Mouse (Mus musculus): ENCODE measurements at regions not wholly inside any gene's neighbourhood (a gene's known extent, or its start where the extent isn't known, plus 50 kb on each side); places are given as distances from the start of the nearest gene placed in this dataset.

- H3K4me1 ChIP-seq (replicated peaks; ENCODE audit: control insufficient read depth in 2 of 2, insufficient read depth in 2 of 2, low read length in 1 of 2): no peaks in the 10 kb centered on the region
- no peaks in the 10 kb centered on the region for H3K9me3 ChIP-seq (ENCODE audit: control insufficient read depth, low read length)
- H3K27me3 ChIP-seq (ENCODE audit: control insufficient read depth, insufficient read depth, low read length): no peaks in the 10 kb centered on the region
- H3K27ac ChIP-seq: no peak overlapping the region
- H3K4me3 ChIP-seq (ENCODE audit: insufficient read depth in 1 of 2, low read depth in 2 of 2, low read length in 2 of 2): no peak overlapping the region
- WGBS (ENCODE audit: insufficient replicate concordance): 51% methylated on average over 5 of the region's 5 CpGs
- no peaks in the 10 kb centered on the region for H3K36me3 ChIP-seq (replicated peaks; ENCODE audit: control insufficient read depth, insufficient read depth, low read depth)
- DNase-seq (ENCODE audit: low read depth in 3 of 3, low spot score in 3 of 3) (no peak), ATAC-seq (ENCODE audit: insufficient read depth) (no peak)
- no peak overlapping the region for H3K9ac ChIP-seq (replicated peaks)
- no peak for TF ChIP-seq CTCF (IDR thresholded peaks at IDR 0.05; ENCODE audit: low read depth)
- TF ChIP-seq EP300 (IDR thresholded peaks at IDR 0.05; ENCODE audit: low read depth): no peak
- no peak overlapping the region for H3K4me2 ChIP-seq (ENCODE audit: low read depth)
These were observed 215.9 kb upstream of the Sall1 start for GRCm38 (mm10) chr8:89259881-89260280.

- Histone ChIP-seq H3K27me3 (ENCODE audit: control insufficient read depth, insufficient read depth, low read length) (peaks cover 3% of the 10 kb centered on the region; the same call in 1 of the 2 replicates), H3K9me3 (ENCODE audit: control insufficient read depth, low read length) (no peaks in the 10 kb centered on the region), H3K9ac (replicated peaks) (no peak overlapping the region), H3K4me3 (ENCODE audit: insufficient read depth in 1 of 2, low read depth in 2 of 2, low read length in 2 of 2) (no peak overlapping the region), H3K36me3 (replicated peaks; ENCODE audit: control insufficient read depth, insufficient read depth, low read depth) (no peaks in the 10 kb centered on the region), H3K27ac (no peak overlapping the region), H3K4me2 (ENCODE audit: low read depth) (no peak overlapping the region), H3K4me1 (replicated peaks; ENCODE audit: control insufficient read depth in 2 of 2, insufficient read depth in 2 of 2, low read length in 1 of 2) (no peaks in the 10 kb centered on the region)
- 57% methylated on average over 4 of the region's 4 CpGs for WGBS (ENCODE audit: insufficient replicate concordance)
- TF ChIP-seq CTCF (IDR thresholded peaks at IDR 0.05; ENCODE audit: low read depth): no peak
- no peak for TF ChIP-seq EP300 (IDR thresholded peaks at IDR 0.05; ENCODE audit: low read depth)
- DNase-seq (ENCODE audit: low read depth in 3 of 3, low spot score in 3 of 3) (no peak), ATAC-seq (ENCODE audit: insufficient read depth) (no peak)
These were observed 202.4 kb upstream of the Sall1 start for GRCm38 (mm10) chr8:89246342-89246741.

- WGBS (ENCODE audit: insufficient replicate concordance): 24% methylated on average over 25 of the region's 25 CpGs
- H3K4me1 ChIP-seq (replicated peaks; ENCODE audit: control insufficient read depth in 2 of 2, insufficient read depth in 2 of 2, low read length in 1 of 2): no peaks in the 10 kb centered on the region
- no peak overlapping the region for H3K27ac ChIP-seq
- no peak overlapping the region for H3K9ac ChIP-seq (replicated peaks)
- no peak overlapping the region for H3K4me2 ChIP-seq (ENCODE audit: low read depth)
- no peak overlapping the region for H3K4me3 ChIP-seq (ENCODE audit: insufficient read depth in 1 of 2, low read depth in 2 of 2, low read length in 2 of 2)
- peaks cover 3% of the 10 kb centered on the region; the same call in 1 of the 2 replicates for H3K27me3 ChIP-seq (ENCODE audit: control insufficient read depth, insufficient read depth, low read length)
- DNase-seq (ENCODE audit: low read depth in 3 of 3, low spot score in 3 of 3) (no peak), ATAC-seq (ENCODE audit: insufficient read depth) (no peak)
- H3K9me3 ChIP-seq (ENCODE audit: control insufficient read depth, low read length): no peaks in the 10 kb centered on the region
- TF ChIP-seq CTCF (IDR thresholded peaks at IDR 0.05; ENCODE audit: low read depth) (no peak), EP300 (IDR thresholded peaks at IDR 0.05; ENCODE audit: low read depth) (no peak)
- no peaks in the 10 kb centered on the region for H3K36me3 ChIP-seq (replicated peaks; ENCODE audit: control insufficient read depth, insufficient read depth, low read depth)
These were observed 201.3 kb upstream of the Sall1 start for GRCm38 (mm10) chr8:89245131-89245751.

GRCm38 (mm10) chr8:89241686-89242085 lies 197.7 kb upstream of the Sall1 start:
- ATAC-seq (ENCODE audit: insufficient read depth) (no peak), DNase-seq (ENCODE audit: low read depth in 3 of 3, low spot score in 3 of 3) (no peak)
- TF ChIP-seq CTCF (IDR thresholded peaks at IDR 0.05; ENCODE audit: low read depth): no peak
- TF ChIP-seq EP300 (IDR thresholded peaks at IDR 0.05; ENCODE audit: low read depth): no peak
- H3K27ac ChIP-seq: no peak overlapping the region
- H3K4me1 ChIP-seq (replicated peaks; ENCODE audit: control insufficient read depth in 2 of 2, insufficient read depth in 2 of 2, low read length in 1 of 2): no peaks in the 10 kb centered on the region
- no peak overlapping the region for H3K4me2 ChIP-seq (ENCODE audit: low read depth)
- no peak overlapping the region for H3K4me3 ChIP-seq (ENCODE audit: insufficient read depth in 1 of 2, low read depth in 2 of 2, low read length in 2 of 2)
- no peaks in the 10 kb centered on the region for H3K36me3 ChIP-seq (replicated peaks; ENCODE audit: control insufficient read depth, insufficient read depth, low read depth)
- H3K9me3 ChIP-seq (ENCODE audit: control insufficient read depth, low read length): no peaks in the 10 kb centered on the region
- H3K27me3 ChIP-seq (ENCODE audit: control insufficient read depth, insufficient read depth, low read length): peaks cover 3% of the 10 kb centered on the region; the same call in 1 of the 2 replicates
- H3K9ac ChIP-seq (replicated peaks): no peak overlapping the region
- WGBS (ENCODE audit: insufficient replicate concordance): 46% methylated on average over 5 of the region's 5 CpGs

- H3K9me3 ChIP-seq (ENCODE audit: control insufficient read depth, low read length): no peaks in the 10 kb centered on the region
- no peak overlapping the region for H3K4me3 ChIP-seq (ENCODE audit: insufficient read depth in 1 of 2, low read depth in 2 of 2, low read length in 2 of 2)
- no peak overlapping the region for H3K27ac ChIP-seq
- DNase-seq (ENCODE audit: low read depth in 3 of 3, low spot score in 3 of 3) (no peak), ATAC-seq (ENCODE audit: insufficient read depth) (no peak)
- no peak overlapping the region for H3K4me2 ChIP-seq (ENCODE audit: low read depth)
- H3K9ac ChIP-seq (replicated peaks): no peak overlapping the region
- H3K36me3 ChIP-seq (replicated peaks; ENCODE audit: control insufficient read depth, insufficient read depth, low read depth): no peaks in the 10 kb centered on the region
- no peaks in the 10 kb centered on the region for H3K4me1 ChIP-seq (replicated peaks; ENCODE audit: control insufficient read depth in 2 of 2, insufficient read depth in 2 of 2, low read length in 1 of 2)
- no peaks in the 10 kb centered on the region for H3K27me3 ChIP-seq (ENCODE audit: control insufficient read depth, insufficient read depth, low read length)
- TF ChIP-seq CTCF (IDR thresholded peaks at IDR 0.05; ENCODE audit: low read depth): no peak
- no peak for TF ChIP-seq EP300 (IDR thresholded peaks at IDR 0.05; ENCODE audit: low read depth)
- WGBS (ENCODE audit: insufficient replicate concordance): 57% methylated on average over 2 of the region's 2 CpGs
These were observed 195.7 kb upstream of the Sall1 start for GRCm38 (mm10) chr8:89239626-89240025.
